Mouse (Mus musculus) MEL (cell line): ENCODE data around the gene Fbxw7. TPM values are rescaled to one million over a fixed set of nuclear protein-coding genes. Genes with fewer than 3 reads are reported as not detected.

Source experiments
- DNase-seq: peaks from one replicate; pipeline ENCODE4 v3.0.0; 2011; ENCODE audit warnings: low read depth, low spot score
- H3K27ac ChIP-seq: 2 replicates; pipeline ENCODE4 v1.5.1; 2012; ENCODE audit warnings: low read depth, mild to moderate bottlenecking, control low read depth, low read length, moderate library complexity; ENCODE audit not compliant: control insufficient read depth
- H3K27me3 ChIP-seq, 2 experiments: fragments of 150-350 bp in 1 of 2; sonication (generic) in 1 of 2; 2 replicates each; pipeline ENCODE4 v1.6.1; 2012; ENCODE audit warnings: low read length in 2 of 2, mild to moderate bottlenecking in 2 of 2, improper control_type of control experiment in 1 of 2, moderate library complexity in 1 of 2; ENCODE audit not compliant: insufficient read depth in 2 of 2, control insufficient read depth in 1 of 2
- H3K36me3 ChIP-seq, 2 experiments: 2 replicates each; pipeline ENCODE4 v1.6.1; 2012 to 2014; ENCODE audit warnings: low read length in 2 of 2, improper control_type of control experiment in 1 of 2, inconsistent platforms in 1 of 2, mild to moderate bottlenecking in 1 of 2; ENCODE audit not compliant: insufficient read depth in 2 of 2, control insufficient read depth in 1 of 2
- H3K4me1 ChIP-seq, 2 experiments: fragments of 150-350 bp in 1 of 2; sonication (generic) in 1 of 2; 2 replicates each; pipeline ENCODE4 v1.6.1; 2012; ENCODE audit warnings: low read length in 2 of 2, improper control_type of control experiment in 1 of 2, mild to moderate bottlenecking in 1 of 2; ENCODE audit not compliant: insufficient read depth in 2 of 2, control insufficient read depth in 1 of 2
- H3K4me3 ChIP-seq, 2 experiments: fragments of 150-350 bp in 1 of 2; sonication (generic) in 1 of 2; 2 replicates each; pipeline ENCODE4 v1.5.1; 2012; ENCODE audit warnings: low read depth in 2 of 2, low read length in 2 of 2, mild to moderate bottlenecking in 2 of 2, moderate library complexity in 2 of 2, control low read depth in 1 of 2, improper control_type of control experiment in 1 of 2; ENCODE audit not compliant: control insufficient read depth in 1 of 2, insufficient read depth in 1 of 2
- H3K79me2 ChIP-seq: 2 replicates; pipeline ENCODE4 v1.6.1; 2012; ENCODE audit warnings: mild to moderate bottlenecking, low read length, moderate library complexity; ENCODE audit not compliant: control insufficient read depth, poor library complexity, insufficient read depth
- H3K9ac ChIP-seq: 2 replicates; pipeline ENCODE4 v1.6.1; 2012; ENCODE audit warnings: low read depth, mild to moderate bottlenecking, control low read depth, low read length, moderate library complexity; ENCODE audit not compliant: control insufficient read depth, poor library complexity, severe bottlenecking
- H3K9me3 ChIP-seq: fragments of 150-350 bp; sonication (generic); replicated peaks from 2 replicates; pipeline ENCODE4 v1.6.1; 2012; ENCODE audit warnings: mild to moderate bottlenecking, low read length, improper control_type of control experiment, moderate library complexity; ENCODE audit not compliant: insufficient read depth
- BHLHE40 ChIP-seq: IDR thresholded peaks from 2 replicates; pipeline ENCODE4 v1.6.1; 2012; ENCODE audit warnings: low read depth, mild to moderate bottlenecking, inconsistent platforms, low read length, improper control_type of control experiment, borderline replicate concordance
- CHD2 ChIP-seq: IDR thresholded peaks from 2 replicates; pipeline ENCODE4 v1.6.1; 2011; ENCODE audit warnings: low read length, improper control_type of control experiment
- ELF1 ChIP-seq: IDR thresholded peaks from 2 replicates; pipeline ENCODE4 v1.6.1; 2014; ENCODE audit warnings: low read depth, mild to moderate bottlenecking, inconsistent platforms, low read length, improper control_type of control experiment, moderate library complexity
- GABPA ChIP-seq: IDR thresholded peaks from 2 replicates; pipeline ENCODE4 v1.6.1; 2012; ENCODE audit warnings: low read depth, mild to moderate bottlenecking, inconsistent platforms, low read length, improper control_type of control experiment, moderate library complexity
- GATA1 ChIP-seq: IDR thresholded peaks from 2 replicates; pipeline ENCODE4 v1.6.1; 2011; ENCODE audit warnings: low read depth, low read length, improper control_type of control experiment
- HCFC1 ChIP-seq: IDR thresholded peaks from 2 replicates; pipeline ENCODE4 v1.6.1; 2012; ENCODE audit warnings: low read depth, mild to moderate bottlenecking, inconsistent platforms, low read length, improper control_type of control experiment, moderate library complexity
- JUND ChIP-seq: IDR thresholded peaks from 2 replicates; pipeline ENCODE4 v1.6.1; 2011; ENCODE audit warnings: low read depth, mild to moderate bottlenecking, improper control_type of control experiment, low read length
- KAT2A ChIP-seq: conservative IDR thresholded peaks from 2 replicates; pipeline ENCODE4 v1.6.1; 2012; ENCODE audit warnings: low read depth, low read length, improper control_type of control experiment, inconsistent platforms
- MAX ChIP-seq: IDR thresholded peaks from 2 replicates; pipeline ENCODE4 v1.6.1; 2011; ENCODE audit warnings: low read length, improper control_type of control experiment
- NELFE ChIP-seq: IDR thresholded peaks from 2 replicates; pipeline ENCODE4 v1.6.1; 2011; ENCODE audit warnings: low read depth, low read length, improper control_type of control experiment
- POLR2AphosphoS5 ChIP-seq: IDR thresholded peaks from 2 replicates; pipeline ENCODE4 v1.6.1; 2012; ENCODE audit warnings: low read depth, borderline replicate concordance, mild to moderate bottlenecking, inconsistent platforms, low read length, moderate library complexity, mixed read lengths
- RAD21 ChIP-seq: IDR thresholded peaks from 2 replicates; pipeline ENCODE4 v1.6.1; 2011; ENCODE audit warnings: mild to moderate bottlenecking, low read depth, low read length, improper control_type of control experiment
- SMC3 ChIP-seq: IDR thresholded peaks from 2 replicates; pipeline ENCODE4 v1.6.1; 2011; ENCODE audit warnings: low read depth, low read length, improper control_type of control experiment
- TAL1 ChIP-seq: IDR thresholded peaks from 2 replicates; pipeline ENCODE4 v1.6.1; 2012; ENCODE audit warnings: mild to moderate bottlenecking, inconsistent platforms, low read length, moderate library complexity, mixed read lengths
- USF1 ChIP-seq: IDR thresholded peaks from 2 replicates; pipeline ENCODE4 v1.6.1; 2014; ENCODE audit warnings: low read depth, mild to moderate bottlenecking, inconsistent platforms, low read length, improper control_type of control experiment, moderate library complexity
- USF2 ChIP-seq, 2 experiments: IDR thresholded peaks; 2 replicates each; pipeline ENCODE4 v1.6.1; 2011 to 2012; ENCODE audit warnings: improper control_type of control experiment in 2 of 2, low read length in 2 of 2, borderline replicate concordance in 1 of 2, inconsistent platforms in 1 of 2, low read depth in 1 of 2, mild to moderate bottlenecking in 1 of 2; ENCODE audit not compliant: insufficient read depth in 1 of 2
- ZNF384 ChIP-seq: IDR thresholded peaks from 2 replicates; pipeline ENCODE4 v1.6.1; 2012; ENCODE audit warnings: low read depth, mild to moderate bottlenecking, inconsistent platforms, low read length, improper control_type of control experiment
- polyA plus RNA-seq, 2 experiments: library from polyadenylated mRNA; stranded (reverse) in 1 of 2; unstranded in 1 of 2; fragments of >175 nt in 1 of 2; fragments of >200 nt in 1 of 2; gene quantifications; 2 replicates each; pipeline versions ENCODE4 v1.2.1 to v1.2.4; 2012; ENCODE audit warnings: low replicate concordance in 2 of 2, low read depth in 1 of 2; ENCODE audit not compliant: insufficient read length in 2 of 2, insufficient read depth in 1 of 2, missing spikeins in 1 of 2
- total RNA-seq: library from RNA; depleted of rRNA; stranded (reverse); fragments of 300-350 nt; gene quantifications from 2 replicates; pipeline ENCODE4 v1.2.3, GENCODE M21; 2012

Gene Fbxw7
- total and polyA plus RNA-seq, 3 experiments, result 11.8 to 14.5 TPM; not detected in 1

DNA sequence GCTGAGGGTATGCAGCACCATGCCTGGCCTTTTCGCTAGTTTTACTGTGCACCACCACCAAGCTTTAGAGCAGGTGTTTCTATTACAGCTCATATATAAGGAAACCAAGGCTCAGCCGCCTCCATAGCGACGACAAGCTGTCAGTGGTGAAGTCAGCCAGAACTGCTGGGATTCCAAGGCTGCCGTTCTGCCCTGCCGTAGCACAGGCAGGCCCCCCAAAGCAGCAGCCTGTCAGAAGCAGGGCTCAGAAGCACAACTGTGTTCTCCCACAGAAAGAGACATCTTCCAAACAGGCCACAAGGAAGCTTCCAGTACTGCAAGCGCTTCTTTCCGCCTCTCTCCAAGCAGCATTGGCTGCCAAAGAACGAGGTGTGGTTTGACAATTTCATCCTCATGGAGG, 200.6 kb downstream of the Fbxw7 start:
- Histone ChIP-seq H3K27ac (no peak overlapping the region), H3K4me1 (no peaks in the 10 kb centered on the region), H3K9ac (no peak overlapping the region), H3K79me2 (no peaks in the 10 kb centered on the region), H3K36me3 (no peaks in the 10 kb centered on the region), H3K27me3 (peaks cover 0 to 2% of the 10 kb centered on the region in 2 experiments; a peak in 1 of 4 replicates), H3K9me3 (no peaks in the 10 kb centered on the region), H3K4me3 (no peak overlapping the region)
- no peak for DNase-seq
- TF ChIP-seq ELF1 (no peak), JUND (no peak), GATA1 (no peak), USF1 (no peak), RAD21 (no peak)
- TF ChIP-seq, all 39 proteins: peak for 0

- no peak for DNase-seq
- H3K27me3 ChIP-seq, result no peaks in the 10 kb centered on the region; a peak in 1 of 4 replicates
- no peaks in the 10 kb centered on the region for H3K36me3 ChIP-seq
- no peaks in the 10 kb centered on the region for H3K9me3 ChIP-seq
- no peaks in the 10 kb centered on the region for H3K79me2 ChIP-seq
- no peak overlapping the region for H3K9ac ChIP-seq
- TF ChIP-seq USF1 (no peak), ZNF384 (no peak), RAD21 (no peak), NELFE (no peak), CHD2 (no peak), TAL1 (no peak), MAX (no peak), BHLHE40 (no peak), POLR2AphosphoS5 (no peak), KAT2A (no peak), GABPA (no peak)
- H3K4me3 ChIP-seq, result no peak overlapping the region
- no peaks in the 10 kb centered on the region for H3K4me1 ChIP-seq
- H3K27ac ChIP-seq, result no peak overlapping the region
Observed at GRCm38 (mm10) chr3:85020137-85020536, 205.1 kb downstream of the Fbxw7 start.

- no peak overlapping the region for H3K9ac ChIP-seq
- no peaks in the 10 kb centered on the region for H3K4me1 ChIP-seq
- H3K79me2 ChIP-seq, result no peaks in the 10 kb centered on the region
- no peaks in the 10 kb centered on the region; a peak in 1 of 4 replicates for H3K27me3 ChIP-seq
- no peak overlapping the region for H3K27ac ChIP-seq
- DNase-seq, result no peak
- H3K36me3 ChIP-seq, result no peaks in the 10 kb centered on the region
- H3K9me3 ChIP-seq, result no peaks in the 10 kb centered on the region
- no peak overlapping the region for H3K4me3 ChIP-seq
- TF ChIP-seq ZNF384 (no peak), HCFC1 (no peak), USF2 (IDR thresholded peaks at IDR 0.05; ENCODE audit: borderline replicate concordance in 1 of 2, insufficient read depth in 1 of 2, low read depth in 1 of 2, low read length in 2 of 2) (no peak), SMC3 (no peak)
- TF ChIP-seq, all 39 proteins: peak for 0
Observed at GRCm38 (mm10) chr3:85021816-85022215, 206.7 kb downstream of the Fbxw7 start.
